Mouse (Mus musculus) midbrain, embryonic 12.5 days (tissue): Measurements from ENCODE around the gene Fxyd6. TPM values are rescaled to one million over a fixed set of nuclear protein-coding genes. Genes with fewer than 3 reads are reported as not detected.

Source experiments
- ATAC-seq: fragments of 200-750 bp; cut with Nextera tagmentation; 2 replicates; pipeline ENCODE4 v1.8.0; 2017; ENCODE audit warnings: low read depth, moderate TSS enrichment, moderate library complexity; ENCODE audit not compliant: low FRiP score
- H3K27ac ChIP-seq: fragments of 300-500 bp; sonication (generic); replicated peaks from 2 replicates; pipeline ENCODE4 v1.5.1; 2016; ENCODE audit warnings: mild to moderate bottlenecking
- H3K27me3 ChIP-seq: fragments of 300-500 bp; sonication (generic); 2 replicates; pipeline ENCODE4 v1.6.1; 2016; ENCODE audit warnings: mild to moderate bottlenecking
- H3K36me3 ChIP-seq: fragments of 300-500 bp; sonication (generic); 2 replicates; pipeline ENCODE4 v1.6.1; 2016
- H3K4me1 ChIP-seq: fragments of 300-500 bp; sonication (generic); 2 replicates; pipeline ENCODE4 v1.6.1; 2016
- H3K4me2 ChIP-seq: fragments of 300-500 bp; sonication (generic); replicated peaks from 2 replicates; pipeline ENCODE4 v1.6.1; 2016; ENCODE audit warnings: mild to moderate bottlenecking, moderate library complexity
- H3K4me3 ChIP-seq: fragments of 300-500 bp; sonication (generic); 2 replicates; pipeline ENCODE4 v1.5.1; 2016; ENCODE audit warnings: mild to moderate bottlenecking
- H3K9ac ChIP-seq: fragments of 300-500 bp; sonication (generic); replicated peaks from 2 replicates; pipeline ENCODE4 v1.6.1; 2016; ENCODE audit warnings: mild to moderate bottlenecking, moderate library complexity
- H3K9me3 ChIP-seq: fragments of 300-500 bp; sonication (generic); 2 replicates; pipeline ENCODE4 v1.6.1; 2016; ENCODE audit warnings: mild to moderate bottlenecking
- WGBS: fragments of 180-500 bp; shearing (Covaris S2); methylation state at CpG from one replicate; pipeline ENCODE4 v1.1.7; 2016; 5-methylcytosine and 5-hydroxymethylcytosine counted together
- polyA plus RNA-seq: library from polyadenylated mRNA; unstranded; fragments of >200 nt; fragmentation: Nextera tagmentation; extraction: Ambion mirVana; gene quantifications from 2 replicates; pipeline ENCODE4 v1.2.1, GENCODE M21; 2016

Fxyd6 gene
- polyA plus RNA-seq, 1 experiment from 2014 or later: 197 TPM

GRCm38 (mm10) chr9:45433119-45433518 lies 63.1 kb downstream of the Fxyd6 start:
- ATAC-seq: no peak
- Histone ChIP-seq H3K4me1 (peaks cover 43% of the 10 kb centered on the region), H3K9ac (no peak overlapping the region), H3K9me3 (no peaks in the 10 kb centered on the region), H3K27ac (no peak overlapping the region), H3K27me3 (peaks cover 51% of the 10 kb centered on the region), H3K4me2 (no peak overlapping the region), H3K36me3 (no peaks in the 10 kb centered on the region), H3K4me3 (no peak overlapping the region)
- WGBS: 74% methylated on average over 9 of the region's 9 CpGs

- Histone ChIP-seq H3K9me3 (no peaks in the 10 kb centered on the region), H3K27ac (no peak overlapping the region), H3K4me3 (no peak overlapping the region), H3K27me3 (peaks cover 43% of the 10 kb centered on the region), H3K4me1 (peaks cover 45% of the 10 kb centered on the region), H3K36me3 (no peaks in the 10 kb centered on the region), H3K9ac (no peak overlapping the region), H3K4me2 (no peak overlapping the region)
- 78% methylated on average over 2 of the region's 2 CpGs for WGBS
- ATAC-seq: no peak
These were observed 64.2 kb downstream of the Fxyd6 start for GRCm38 (mm10) chr9:45434171-45434570.

- Histone ChIP-seq H3K4me2 (no peak overlapping the region), H3K9me3 (no peaks in the 10 kb centered on the region), H3K4me3 (no peak overlapping the region), H3K27me3 (no peaks in the 10 kb centered on the region), H3K36me3 (no peaks in the 10 kb centered on the region), H3K27ac (no peak overlapping the region), H3K9ac (no peak overlapping the region), H3K4me1 (peaks cover 34% of the 10 kb centered on the region)
- 81% methylated on average over 4 of the region's 4 CpGs for WGBS
- ATAC-seq: no peak
These were observed 69.0 kb downstream of the Fxyd6 start for GRCm38 (mm10) chr9:45439025-45439424.

GRCm38 (mm10) chr9:45440083-45440784 lies 70.2 kb downstream of the Fxyd6 start:
- Histone ChIP-seq H3K27me3 (no peaks in the 10 kb centered on the region), H3K4me3 (no peak overlapping the region), H3K4me1 (peaks cover 26% of the 10 kb centered on the region), H3K4me2 (no peak overlapping the region), H3K27ac (no peak overlapping the region), H3K9me3 (no peaks in the 10 kb centered on the region), H3K9ac (no peak overlapping the region), H3K36me3 (no peaks in the 10 kb centered on the region)
- ATAC-seq: no peak
- WGBS: 85% methylated on average over 16 of the region's 16 CpGs

GRCm38 (mm10) chr9:45444251-45444798 lies 74.3 kb downstream of the Fxyd6 start:
- Histone ChIP-seq H3K4me3 (no peak overlapping the region), H3K9ac (no peak overlapping the region), H3K4me2 (no peak overlapping the region), H3K9me3 (no peaks in the 10 kb centered on the region), H3K4me1 (peaks cover 13% of the 10 kb centered on the region), H3K27ac (no peak overlapping the region), H3K27me3 (peaks cover 14% of the 10 kb centered on the region), H3K36me3 (no peaks in the 10 kb centered on the region)
- ATAC-seq: no peak
- 82% methylated on average over 5 of the region's 5 CpGs for WGBS

Other genes with a start within 250 kb of the Fxyd6 start
- 0.15 and 0.18 TPM in 2 replicates for gene Scn4b, start 231.8 kb upstream of the Fxyd6 start, polyA plus RNA-seq
- gene BC049352, start 188.2 kb upstream of the Fxyd6 start, polyA plus RNA-seq: not detected in 2 replicates
- not detected in 2 replicates for gene Tmprss4, start 166.1 kb upstream of the Fxyd6 start, polyA plus RNA-seq
- 0.56 TPM in 2 replicates for gene Il10ra, start 101.0 kb upstream of the Fxyd6 start, polyA plus RNA-seq
- gene Tmprss13, start 51.1 kb upstream of the Fxyd6 start, polyA plus RNA-seq: 0.07 and 0.10 TPM in 2 replicates
- gene Fxyd2, start 29.5 kb downstream of the Fxyd6 start, polyA plus RNA-seq: 2.9 and 3.0 TPM in 2 replicates
- 2.0 and 2.3 TPM in 2 replicates for gene Dscaml1, start 56.4 kb downstream of the Fxyd6 start, polyA plus RNA-seq